Mouse (Mus musculus) heart, adult 10 weeks (tissue): ENCODE measurements around the gene Fam124b. TPM values are rescaled to one million over a fixed set of nuclear protein-coding genes. Genes with fewer than 3 reads are reported as not detected.

Experiments used
- polyA plus RNA-seq: library from polyadenylated mRNA; stranded (reverse); fragments of 350-450 nt; fragmentation: Illumina TruSeq; extraction: RNeasy Lipid Tissue Mini Kit (QIAGEN cat#74804); gene quantifications from one replicate; pipeline ENCODE4 v1.2.3, GENCODE M21; 2014; ENCODE audit warnings: low read depth, low replicate concordance

Gene Fam124b
- polyA plus RNA-seq: 1.6 TPM

GRCm38 (mm10) chr1:80218268-80218667, at the start of gene Fam124b:
Gene Fam124b, minus strand, starts transcription at chr1:80218473.

Other genes with a start within 250 kb of the Fam124b start
- 134 TPM for gene Cul3, start 122.0 kb upstream of the Fam124b start, polyA plus RNA-seq
- not detected for gene Gm45261, start 243.0 kb upstream of the Fam124b start, polyA plus RNA-seq